Mouse (Mus musculus): ENCODE measurements around the gene Cd101. TPM values are rescaled to one million over a fixed set of nuclear protein-coding genes. Genes with fewer than 3 reads are reported as not detected.

The Cd101 gene
- 0.04 TPM in 1 of 2 replicates, not detected in the other for polyA plus RNA-seq (2016; fragmentation: Nextera tagmentation; extraction: Ambion mirVana)

- Histone ChIP-seq H3K4me3 (no peak within 1 kb of the TSS), H3K27me3 (ENCODE audit: low read depth, poor library complexity, severe bottlenecking) (no peaks in the 10 kb centered on the region), H3K27ac (no peak within 1 kb of the TSS), H3K9me3 (replicated peaks) (no peaks in the 10 kb centered on the region), H3K36me3 (no peaks in the 10 kb centered on the region), H3K4me1 (peaks cover 8% of the 10 kb centered on the region; the same call in 1 of the 2 replicates)
- no peak for DNase-seq (ENCODE audit: low spot score)
- WGBS = 93% methylated on average over 4 of the region's 4 CpGs
These were observed at the start of gene Cd101 for GRCm38 (mm10) chr3:101029339-101029738. TSS of gene Cd101 (minus strand) at chr3:101029556.

GRCm38 (mm10) chr3:101078344-101078743 lies 49.0 kb upstream of the Cd101 start:
- Histone ChIP-seq H3K9me3 (replicated peaks) (no peaks in the 10 kb centered on the region), H3K36me3 (peaks cover 65% of the 10 kb centered on the region), H3K27ac (no peak overlapping the region), H3K4me1 (peaks cover 23% of the 10 kb centered on the region), H3K27me3 (ENCODE audit: low read depth, poor library complexity, severe bottlenecking) (no peaks in the 10 kb centered on the region), H3K4me3 (no peak overlapping the region)
- DNase-seq (ENCODE audit: low spot score) = no peak
- WGBS = 93% methylated on average over 1 of the region's 1 CpGs

- H3K4me3 ChIP-seq = no peak overlapping the region
- no peaks in the 10 kb centered on the region for H3K9me3 ChIP-seq (replicated peaks)
- peaks cover 72% of the 10 kb centered on the region for H3K36me3 ChIP-seq
- 90% methylated on average over 6 of the region's 6 CpGs for WGBS
- no peaks in the 10 kb centered on the region for H3K27me3 ChIP-seq (ENCODE audit: low read depth, poor library complexity, severe bottlenecking)
- DNase-seq (ENCODE audit: low spot score) = no peak
- no peak overlapping the region for H3K27ac ChIP-seq
- H3K4me1 ChIP-seq = peaks cover 25% of the 10 kb centered on the region
These were observed 48.3 kb upstream of the Cd101 start for GRCm38 (mm10) chr3:101077710-101078100.

- Histone ChIP-seq H3K4me1 (peaks cover 28% of the 10 kb centered on the region), H3K4me3 (no peak overlapping the region), H3K9me3 (replicated peaks) (no peaks in the 10 kb centered on the region), H3K27me3 (ENCODE audit: low read depth, poor library complexity, severe bottlenecking) (no peaks in the 10 kb centered on the region), H3K36me3 (peaks cover 77% of the 10 kb centered on the region), H3K27ac (no peak overlapping the region)
- no peak for DNase-seq (ENCODE audit: low spot score)
- WGBS = 94% methylated on average over 25 of the region's 25 CpGs
These were observed 47.8 kb upstream of the Cd101 start for GRCm38 (mm10) chr3:101076966-101077709.

- Histone ChIP-seq H3K27me3 (ENCODE audit: low read depth, poor library complexity, severe bottlenecking) (no peaks in the 10 kb centered on the region), H3K4me3 (no peak overlapping the region), H3K36me3 (peaks cover 83% of the 10 kb centered on the region), H3K9me3 (replicated peaks) (no peaks in the 10 kb centered on the region), H3K4me1 (peaks cover 27% of the 10 kb centered on the region), H3K27ac (no peak overlapping the region)
- 86% methylated on average over 3 of the region's 3 CpGs for WGBS
- no peak for DNase-seq (ENCODE audit: low spot score)
These were observed 46.5 kb upstream of the Cd101 start for GRCm38 (mm10) chr3:101075866-101076265.

- H3K27me3 ChIP-seq (ENCODE audit: low read depth, poor library complexity, severe bottlenecking) = no peaks in the 10 kb centered on the region
- H3K4me1 ChIP-seq = peaks cover 48% of the 10 kb centered on the region
- WGBS = 89% methylated on average over 9 of the region's 9 CpGs
- H3K27ac ChIP-seq = no peak overlapping the region
- DNase-seq (ENCODE audit: low spot score) = no peak
- no peak overlapping the region for H3K4me3 ChIP-seq
- no peaks in the 10 kb centered on the region for H3K9me3 ChIP-seq (replicated peaks)
- H3K36me3 ChIP-seq = peaks cover 75% of the 10 kb centered on the region
These were observed 44.0 kb upstream of the Cd101 start for GRCm38 (mm10) chr3:101073384-101073783.

GRCm38 (mm10) chr3:101072506-101073215 lies 43.3 kb upstream of the Cd101 start:
- DNase-seq (ENCODE audit: low spot score) = no peak
- H3K4me3 ChIP-seq = no peak overlapping the region
- H3K36me3 ChIP-seq = peaks cover 67% of the 10 kb centered on the region
- no peak overlapping the region for H3K27ac ChIP-seq
- H3K4me1 ChIP-seq = peaks cover 56% of the 10 kb centered on the region
- H3K9me3 ChIP-seq (replicated peaks) = no peaks in the 10 kb centered on the region
- no peaks in the 10 kb centered on the region for H3K27me3 ChIP-seq (ENCODE audit: low read depth, poor library complexity, severe bottlenecking)
- 88% methylated on average over 15 of the region's 15 CpGs for WGBS

GRCm38 (mm10) chr3:101071576-101071975 lies 42.2 kb upstream of the Cd101 start:
- Histone ChIP-seq H3K27ac (no peak overlapping the region), H3K4me3 (no peak overlapping the region), H3K9me3 (replicated peaks) (no peaks in the 10 kb centered on the region), H3K36me3 (peaks cover 58% of the 10 kb centered on the region), H3K4me1 (peaks cover 56% of the 10 kb centered on the region), H3K27me3 (ENCODE audit: low read depth, poor library complexity, severe bottlenecking) (no peaks in the 10 kb centered on the region)
- no peak for DNase-seq (ENCODE audit: low spot score)

GRCm38 (mm10) chr3:101070796-101071235 lies 41.5 kb upstream of the Cd101 start:
- peaks cover 54% of the 10 kb centered on the region for H3K4me1 ChIP-seq
- H3K9me3 ChIP-seq (replicated peaks) = no peaks in the 10 kb centered on the region
- no peak overlapping the region for H3K4me3 ChIP-seq
- peaks cover 57% of the 10 kb centered on the region for H3K36me3 ChIP-seq
- H3K27me3 ChIP-seq (ENCODE audit: low read depth, poor library complexity, severe bottlenecking) = no peaks in the 10 kb centered on the region
- no peak for DNase-seq (ENCODE audit: low spot score)
- 49% methylated on average over 6 of the region's 6 CpGs for WGBS
- peak overlapping the region; percentile 19; the same call in 1 of the 2 replicates for H3K27ac ChIP-seq

GRCm38 (mm10) chr3:101070230-101070795 lies 41.0 kb upstream of the Cd101 start:
- no peak overlapping the region for H3K4me3 ChIP-seq
- peaks cover 49% of the 10 kb centered on the region for H3K4me1 ChIP-seq
- 69% methylated on average over 10 of the region's 10 CpGs for WGBS
- H3K36me3 ChIP-seq = peaks cover 57% of the 10 kb centered on the region
- H3K27ac ChIP-seq = peak overlapping the region; percentile 19; the same call in 1 of the 2 replicates
- DNase-seq (ENCODE audit: low spot score) = no peak
- H3K9me3 ChIP-seq (replicated peaks) = no peaks in the 10 kb centered on the region
- no peaks in the 10 kb centered on the region for H3K27me3 ChIP-seq (ENCODE audit: low read depth, poor library complexity, severe bottlenecking)

GRCm38 (mm10) chr3:101068701-101069100 lies 39.3 kb upstream of the Cd101 start:
- Histone ChIP-seq H3K27me3 (ENCODE audit: low read depth, poor library complexity, severe bottlenecking) (no peaks in the 10 kb centered on the region), H3K4me1 (peaks cover 44% of the 10 kb centered on the region), H3K27ac (peak overlapping the region; percentile 53; the same call in 1 of the 2 replicates), H3K36me3 (peaks cover 56% of the 10 kb centered on the region), H3K9me3 (replicated peaks) (no peaks in the 10 kb centered on the region), H3K4me3 (no peak overlapping the region)
- WGBS = 45% methylated on average over 5 of the region's 5 CpGs
- DNase-seq (ENCODE audit: low spot score) = no peak

GRCm38 (mm10) chr3:101066175-101066574 lies 36.8 kb upstream of the Cd101 start:
- WGBS = 94% methylated on average over 6 of the region's 6 CpGs
- H3K4me3 ChIP-seq = no peak overlapping the region
- no peak for DNase-seq (ENCODE audit: low spot score)
- H3K4me1 ChIP-seq = peaks cover 37% of the 10 kb centered on the region
- peaks cover 49% of the 10 kb centered on the region for H3K36me3 ChIP-seq
- no peaks in the 10 kb centered on the region for H3K27me3 ChIP-seq (ENCODE audit: low read depth, poor library complexity, severe bottlenecking)
- no peak overlapping the region for H3K27ac ChIP-seq
- H3K9me3 ChIP-seq (replicated peaks) = no peaks in the 10 kb centered on the region

Data from limb, embryonic 10.5 days (tissue).